Mouse (Mus musculus) liver, embryonic 14.5 days (tissue): ENCODE measurements around the gene Wfs1. TPM values are rescaled to one million over a fixed set of nuclear protein-coding genes. Genes with fewer than 3 reads are reported as not detected.

ENCODE experiments used
- ATAC-seq: fragments of 200-750 bp; cut with Nextera tagmentation; 2 replicates; pipeline ENCODE4 v1.8.0; 2017; ENCODE audit warnings: moderate number of reproducible peaks, mild to moderate bottlenecking, moderate library complexity; ENCODE audit not compliant: insufficient read depth
- DNase-seq, 3 experiments: peaks; one replicate each; pipeline ENCODE4 v3.0.0-alpha.2; 2012 to 2013; ENCODE audit warnings: low read depth in 3 of 3, low spot score in 3 of 3
- H3K27ac ChIP-seq: fragments of 300-500 bp; sonication (generic); 2 replicates; pipeline ENCODE4 v1.5.1; 2014; ENCODE audit warnings: moderate library complexity, mild to moderate bottlenecking, control low read depth, inconsistent platforms
- H3K27me3 ChIP-seq: fragments of 300-500 bp; sonication (generic); 2 replicates; pipeline ENCODE4 v1.6.1; 2014; ENCODE audit warnings: mild to moderate bottlenecking, low read length, moderate library complexity; ENCODE audit not compliant: control insufficient read depth, insufficient read depth
- H3K36me3 ChIP-seq: fragments of 300-500 bp; sonication (generic); replicated peaks from 2 replicates; pipeline ENCODE4 v1.6.1; 2014; ENCODE audit warnings: low read depth; ENCODE audit not compliant: control insufficient read depth, insufficient read depth
- H3K4me1 ChIP-seq, 2 experiments: fragments of 200-500 bp in 1 of 2; fragments of 300-500 bp in 1 of 2; sonication (generic) in 1 of 2; replicated peaks; 2 replicates each; pipeline ENCODE4 v1.6.1; 2012 to 2014; ENCODE audit warnings: antibody characterized with exemption in 1 of 2, inconsistent platforms in 1 of 2, low read length in 1 of 2; ENCODE audit not compliant: control insufficient read depth in 2 of 2, insufficient read depth in 2 of 2
- H3K4me2 ChIP-seq: fragments of 300-500 bp; sonication (generic); 2 replicates; pipeline ENCODE4 v1.6.1; 2014; ENCODE audit warnings: low read depth, mild to moderate bottlenecking, control low read depth, moderate library complexity
- H3K4me3 ChIP-seq, 2 experiments: fragments of 200-500 bp in 1 of 2; fragments of 300-500 bp in 1 of 2; sonication (generic) in 1 of 2; 2 replicates each; pipeline ENCODE4 v1.5.1; 2012 to 2014; ENCODE audit warnings: low read depth in 2 of 2, low read length in 2 of 2, mild to moderate bottlenecking in 2 of 2, control low read depth in 1 of 2, inconsistent platforms in 1 of 2, moderate library complexity in 1 of 2; ENCODE audit not compliant: insufficient read depth in 1 of 2
- H3K9ac ChIP-seq: fragments of 300-500 bp; sonication (generic); replicated peaks from 2 replicates; pipeline ENCODE4 v1.6.1; 2014; ENCODE audit warnings: mild to moderate bottlenecking, control low read depth, moderate library complexity
- H3K9me3 ChIP-seq: fragments of 300-500 bp; sonication (generic); 2 replicates; pipeline ENCODE4 v1.6.1; 2016; ENCODE audit warnings: low read length, mixed read lengths; ENCODE audit not compliant: control insufficient read depth
- CTCF ChIP-seq: IDR thresholded peaks from 2 replicates; pipeline ENCODE4 v1.5.1; 2016; ENCODE audit warnings: antibody characterized with exemption, low read depth, control low read depth
- EP300 ChIP-seq: IDR thresholded peaks from 2 replicates; pipeline ENCODE4 v1.6.1; 2016; ENCODE audit warnings: antibody characterized with exemption, low read depth
- WGBS: fragments of 180-500 bp; shearing (Covaris S2); extraction: QIAGEN DNeasy Blood & Tissue Kit; methylation state at CpG from one replicate; pipeline ENCODE4 v1.1.7; 2014; ENCODE audit not compliant: insufficient replicate concordance; 5-methylcytosine and 5-hydroxymethylcytosine counted together
- polyA plus RNA-seq, 2 experiments: library from polyadenylated mRNA; depleted of rRNA in 1 of 2; stranded (reverse) in 1 of 2; unstranded in 1 of 2; fragments of >200 nt; fragmentation: Nextera tagmentation in 1 of 2; extraction: Ambion mirVana in 1 of 2; gene quantifications; 2 replicates each; pipeline versions ENCODE4 v1.2.1 to v1.2.3; 2012 to 2014

The Wfs1 gene
- polyA plus RNA-seq, 2 experiments, result 0.72 to 0.84 TPM

- WGBS, result 11% methylated on average over 4 of the region's 4 CpGs
- ATAC-seq, result no peak
- no peak overlapping the region for H3K27ac ChIP-seq
- no peak overlapping the region for H3K9ac ChIP-seq
- TF ChIP-seq EP300, result no peak
- TF ChIP-seq CTCF, result peak; percentile 72
- no peaks in the 10 kb centered on the region for H3K9me3 ChIP-seq
- H3K4me3 ChIP-seq, result no peak overlapping the region
- no peak for DNase-seq
- H3K27me3 ChIP-seq, result no peaks in the 10 kb centered on the region
- H3K4me1 ChIP-seq, result no peaks in the 10 kb centered on the region
- no peaks in the 10 kb centered on the region for H3K36me3 ChIP-seq
- H3K4me2 ChIP-seq, result no peak overlapping the region
Observed at GRCm38 (mm10) chr5:36955366-36955765, 33.6 kb downstream of the Wfs1 start.

GRCm38 (mm10) chr5:36952311-36952710 lies 36.7 kb downstream of the Wfs1 start:
- Histone ChIP-seq H3K4me1 (no peaks in the 10 kb centered on the region), H3K27me3 (no peaks in the 10 kb centered on the region), H3K9ac (no peak overlapping the region), H3K27ac (no peak overlapping the region), H3K9me3 (no peaks in the 10 kb centered on the region), H3K4me2 (no peak overlapping the region), H3K4me3 (no peak overlapping the region), H3K36me3 (no peaks in the 10 kb centered on the region)
- ATAC-seq, result no peak
- no peak for DNase-seq
- WGBS, result 82% methylated on average over 15 of the region's 15 CpGs
- TF ChIP-seq EP300 (no peak), CTCF (no peak)

- no peaks in the 10 kb centered on the region for H3K36me3 ChIP-seq
- no peaks in the 10 kb centered on the region for H3K9me3 ChIP-seq
- H3K4me2 ChIP-seq, result no peak overlapping the region
- 44% methylated on average over 2 of the region's 2 CpGs for WGBS
- ATAC-seq, result no peak
- H3K9ac ChIP-seq, result no peak overlapping the region
- H3K4me1 ChIP-seq, result no peaks in the 10 kb centered on the region
- no peak for DNase-seq
- H3K4me3 ChIP-seq, result no peak overlapping the region
- H3K27me3 ChIP-seq, result no peaks in the 10 kb centered on the region
- TF ChIP-seq CTCF (peak; percentile 41), EP300 (no peak)
- no peak overlapping the region for H3K27ac ChIP-seq
Observed at GRCm38 (mm10) chr5:36950871-36951270, 38.1 kb downstream of the Wfs1 start.

- Histone ChIP-seq H3K4me2 (no peak overlapping the region), H3K4me3 (no peak overlapping the region), H3K36me3 (no peaks in the 10 kb centered on the region), H3K9me3 (no peaks in the 10 kb centered on the region), H3K9ac (no peak overlapping the region), H3K4me1 (no peaks in the 10 kb centered on the region), H3K27ac (no peak overlapping the region), H3K27me3 (no peaks in the 10 kb centered on the region)
- WGBS, result 8% methylated on average over 3 of the region's 3 CpGs
- DNase-seq (peak in 1 of 3 experiments; percentile 9), ATAC-seq (no peak)
- TF ChIP-seq EP300, result no peak
- TF ChIP-seq CTCF, result peak; percentile 88
Observed at GRCm38 (mm10) chr5:36948831-36949230, 40.2 kb downstream of the Wfs1 start.

GRCm38 (mm10) chr5:36946445-36946844 lies 42.6 kb downstream of the Wfs1 start:
- Histone ChIP-seq H3K27ac (no peak overlapping the region), H3K9me3 (no peaks in the 10 kb centered on the region), H3K4me3 (no peak overlapping the region), H3K36me3 (no peaks in the 10 kb centered on the region), H3K9ac (no peak overlapping the region), H3K4me1 (no peaks in the 10 kb centered on the region), H3K27me3 (no peaks in the 10 kb centered on the region), H3K4me2 (no peak overlapping the region)
- TF ChIP-seq EP300 (no peak), CTCF (peak; percentile 92)
- WGBS, result 9% methylated on average over 5 of the region's 5 CpGs
- ATAC-seq, result no peak
- DNase-seq, result peak in 1 of 3 experiments; percentile 19

GRCm38 (mm10) chr5:36945713-36946112 lies 43.3 kb downstream of the Wfs1 start:
- 47% methylated on average over 2 of the region's 2 CpGs for WGBS
- ATAC-seq (no peak), DNase-seq (no peak)
- H3K27me3 ChIP-seq, result no peaks in the 10 kb centered on the region
- no peaks in the 10 kb centered on the region for H3K36me3 ChIP-seq
- no peak overlapping the region for H3K27ac ChIP-seq
- no peak overlapping the region for H3K4me3 ChIP-seq
- TF ChIP-seq CTCF, result no peak
- no peaks in the 10 kb centered on the region for H3K4me1 ChIP-seq
- H3K4me2 ChIP-seq, result no peak overlapping the region
- no peaks in the 10 kb centered on the region for H3K9me3 ChIP-seq
- no peak overlapping the region for H3K9ac ChIP-seq
